Mouse (Mus musculus) kidney, adult 2 months (tissue): Measurements from ENCODE around the gene Postn.

Experiments
- CTCF ChIP-seq: fragments of 200-500 bp; conservative IDR thresholded peaks from 2 replicates; pipeline ENCODE4 v1.5.1; 2011; ENCODE audit warnings: low read depth, mild to moderate bottlenecking, control low read depth, low read length, moderate library complexity, mixed read lengths; ENCODE audit not compliant: insufficient read depth, insufficient read length
- POLR2A ChIP-seq: fragments of 200-500 bp; IDR thresholded peaks from one replicate; pipeline ENCODE4 v1.6.1; 2011; ENCODE audit warnings: low read depth, low read length, control low read depth

DNA sequence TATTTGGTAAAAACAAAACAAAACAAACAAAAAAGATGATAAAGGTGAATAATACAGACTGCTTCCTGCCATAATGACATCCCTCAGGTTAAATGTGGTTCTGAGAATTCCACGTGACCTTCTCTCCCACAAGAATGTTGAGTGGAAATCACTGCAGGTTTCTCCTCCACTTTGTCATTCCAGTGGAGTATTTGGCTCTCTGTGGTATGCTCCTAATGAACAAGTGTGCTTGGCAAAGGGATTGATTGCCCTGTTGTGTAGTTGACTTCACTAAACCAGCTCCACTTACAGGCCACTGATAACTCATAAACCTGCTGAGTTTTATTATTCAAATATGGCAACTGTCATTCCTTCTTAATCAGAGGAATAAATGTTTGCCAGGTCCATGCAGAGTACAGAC lies 39.7 kb downstream of the Postn start:
- TF ChIP-seq CTCF (no peak), POLR2A (no peak)
